Comparison of ENCODE assay signal across 14 mouse cellular contexts in genomic region chr9:45362051-45362461, GRCm38 (mm10). TPM values are rescaled to one million over a fixed set of nuclear protein-coding genes. Genes with fewer than 3 reads are reported as not detected.
A peak's percentile ranks its signal among the peaks of the same experiment; 100 is the strongest.
DNase-seq lines count a peak whose midpoint lies in the region; ATAC-seq and TF ChIP-seq lines count a peak whose summit lies in the region.
"Had no signal": no experiment of that assay in that cellular context is flagged by ENCODE, and none has a peak within 500 bp of the region (broad histone marks: within the 10 kb centered on the region; RNA-seq: fewer than 3 reads in every experiment).

No protein-coding gene starts in this region.

- no peaks in the 10 kb centered on the region for H3K36me3 ChIP-seq in lung, embryonic 14.5 days (ENCODE audit: insufficient read depth)
- H3K36me3 ChIP-seq in limb, embryonic 15.5 days: no peaks in the 10 kb centered on the region
- H3K36me3 ChIP-seq: G1E; hindbrain, embryonic 10.5 days had no signal

- DNase-seq in lung, embryonic 14.5 days: peak; percentile 21
- no peak for DNase-seq in lung, postnatal 4 days
- peak; percentile 75 for DNase-seq in cerebellum, adult 18-20 months
- DNase-seq in gastrocnemius, postnatal 10 days: peak; percentile 39
- no peak for DNase-seq in thymus, postnatal 36 days
- no peak for DNase-seq in right cerebral cortex, adult 18-20 months
- DNase-seq: adrenal gland, postnatal 10 days; kidney, adult 2 months; right cerebral cortex, postnatal 14 days had no signal

- H3K27me3 ChIP-seq in lung, embryonic 14.5 days (ENCODE audit: insufficient read depth, low read length): no peaks in the 10 kb centered on the region
- no peaks in the 10 kb centered on the region for H3K27me3 ChIP-seq in limb, embryonic 15.5 days

- no peaks in the 10 kb centered on the region for H3K9me3 ChIP-seq in lung, embryonic 14.5 days (ENCODE audit: low read depth, low read length)
- no peaks in the 10 kb centered on the region for H3K9me3 ChIP-seq in limb, embryonic 15.5 days
- H3K9me3 ChIP-seq: G1E; hindbrain, embryonic 10.5 days had no signal

- 16% methylated on average over 2 of the region's 2 CpGs for WGBS in lung, embryonic 14.5 days
- 21% methylated on average over 2 of the region's 2 CpGs for WGBS in limb, embryonic 15.5 days

- no peaks in the 10 kb centered on the region for H3K4me1 ChIP-seq in lung, embryonic 14.5 days (ENCODE audit: insufficient read depth)
- 0 out of 2 replicates have a peak, but pooled peaks cover 6% of the 10 kb centered on the region for H3K4me1 ChIP-seq in limb, embryonic 15.5 days

- ATAC-seq in lung, embryonic 14.5 days (ENCODE audit: insufficient read depth): no peak
- peak; percentile 68 for ATAC-seq in limb, embryonic 15.5 days (ENCODE audit: insufficient number of reproducible peaks, low FRiP score, low TSS enrichment, low read depth)

- no peak overlapping the region for H3K4me2 ChIP-seq in lung, embryonic 14.5 days
- no peak overlapping the region for H3K4me2 ChIP-seq in limb, embryonic 15.5 days

- TF ChIP-seq CTCF in lung, embryonic 14.5 days (IDR thresholded peaks at IDR 0.05; ENCODE audit: low read depth): no peak

- no peak overlapping the region for H3K4me3 ChIP-seq in lung, embryonic 14.5 days (ENCODE audit: low read depth, low read length)
- no peak overlapping the region for H3K4me3 ChIP-seq in limb, embryonic 15.5 days
- H3K4me3 ChIP-seq: hindbrain, embryonic 10.5 days had no signal

- peak overlapping the region; percentile 24; the same call in 1 of the 2 replicates for H3K27ac ChIP-seq in lung, embryonic 14.5 days (ENCODE audit: low read depth)
- H3K27ac ChIP-seq in limb, embryonic 15.5 days: peak overlapping the region; percentile 62
- H3K27ac ChIP-seq: hindbrain, embryonic 10.5 days; liver, embryonic 14.5 days had no signal

- no peak overlapping the region; the same call in 1 of the 2 replicates for H3K9ac ChIP-seq in lung, embryonic 14.5 days
- no peak overlapping the region for H3K9ac ChIP-seq in limb, embryonic 15.5 days
- H3K9ac ChIP-seq: liver, embryonic 14.5 days had no signal

RNA-seq across cellular contexts. Expression of gene Fxyd6, which starts 7.9 kb away (rescaled TPM):
- polyA plus RNA-seq in lung, embryonic 14.5 days (2014; fragmentation: Nextera tagmentation; extraction: Ambion mirVana): 35.6 and 38.1 TPM in 2 replicates
- total RNA-seq in gastrocnemius, postnatal 10 days (2021): 10 to 100 TPM; 61.2 to 65.6 TPM
- polyA plus RNA-seq in limb, embryonic 15.5 days (2015; fragmentation: Nextera tagmentation; extraction: Ambion mirVana): 120 and 122 TPM in 2 replicates
- polyA plus RNA-seq: G1E had no signal

RNA-seq across cellular contexts. Expression of gene Fxyd2, which starts 37.4 kb away (rescaled TPM):
- 1.2 and 1.5 TPM in 2 replicates for polyA plus RNA-seq in lung, embryonic 14.5 days (2014; fragmentation: Nextera tagmentation; extraction: Ambion mirVana)
- 1 to 10 TPM; 1.4 to 1.6 TPM for total RNA-seq in gastrocnemius, postnatal 10 days (2021)
- 3.0 and 4.7 TPM in 2 replicates for polyA plus RNA-seq in limb, embryonic 15.5 days (2015; fragmentation: Nextera tagmentation; extraction: Ambion mirVana)
- polyA plus RNA-seq: G1E had no signal

RNA-seq across cellular contexts. Expression of gene Tmprss13, which starts 43.2 kb away (rescaled TPM):
- 0.12 TPM in 2 replicates for polyA plus RNA-seq in lung, embryonic 14.5 days (2014; fragmentation: Nextera tagmentation; extraction: Ambion mirVana)
- under 1 TPM; 0.07 to 0.19 TPM for total RNA-seq in gastrocnemius, postnatal 10 days (2021)
- polyA plus RNA-seq in limb, embryonic 15.5 days (2015; fragmentation: Nextera tagmentation; extraction: Ambion mirVana): 14.6 and 14.7 TPM in 2 replicates
- total RNA-seq: layer of hippocampus, postnatal 25 days had no signal
- polyA plus RNA-seq: G1E; liver, embryonic 14.5 days had no signal

Comparison
In these comparisons a context has a peak if more than half of its experiments do, and no peak if none do; other contexts are left out.
1. DNase-seq: peak in lung, embryonic 14.5 days (single experiment), cerebellum, adult 18-20 months (2 of 2) and gastrocnemius, postnatal 10 days (single experiment); none in lung, postnatal 4 days (0 of 2), thymus, postnatal 36 days (0 of 2) and right cerebral cortex, adult 18-20 months (single experiment).
2. RNA of gene Tmprss13, which starts 43.2 kb away (polyA plus RNA-seq): 14.6 to 14.7 TPM in limb, embryonic 15.5 days; 0.12 TPM in lung, embryonic 14.5 days; every median in the first group is over 10 times any median in the second.